Mouse (Mus musculus) spleen, postnatal 10 days (tissue): Measurements from ENCODE around the gene Gpr158.
"Not testable (repeated sequence)": the region's sequence is repeated elsewhere in the genome, so short reads cannot be mapped to it uniquely, and the experiment has no call there.

Source experiments
- DNase-seq, 2 experiments: peaks; one replicate each; pipeline ENCODE4 v3.0.0; 2021 to 2022; ENCODE audit warnings: low spot score in 2 of 2

Gpr158 gene

DNA sequence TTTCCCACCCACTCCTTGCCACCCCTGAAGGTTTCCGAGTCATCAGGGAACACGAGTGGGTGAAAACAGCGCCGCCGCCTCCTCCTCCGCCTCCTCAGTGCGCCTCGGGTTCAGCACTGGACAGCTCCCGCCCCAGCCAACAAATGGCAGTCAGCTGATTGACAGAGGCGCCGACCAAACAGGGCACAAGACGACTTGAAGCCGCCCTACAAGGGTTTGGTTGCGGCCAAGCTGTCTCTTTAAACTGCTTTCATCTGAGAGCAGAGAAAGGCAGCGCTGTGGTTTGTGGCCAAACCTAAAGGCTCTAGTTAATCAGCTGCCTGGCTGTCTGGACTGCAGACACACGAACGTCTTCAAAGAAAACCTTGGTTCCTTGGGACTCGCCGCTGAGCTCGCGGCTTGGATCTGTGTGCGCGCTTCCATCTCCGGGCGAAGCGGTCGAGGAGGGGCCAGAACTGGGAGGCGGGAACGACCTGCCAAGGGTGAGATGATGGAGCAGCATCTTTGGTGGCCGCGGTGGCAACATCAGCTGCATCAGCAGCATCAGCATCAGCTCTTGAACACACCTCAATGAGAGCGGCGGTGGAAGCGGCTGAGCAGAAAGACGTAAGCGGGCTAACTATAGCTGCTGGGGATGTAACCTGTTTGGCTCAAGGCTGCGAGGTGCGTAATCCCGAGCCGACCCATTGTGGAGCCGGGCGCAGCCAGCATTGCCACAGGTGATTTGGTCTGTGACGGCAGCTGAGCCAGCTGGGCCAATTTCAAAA, at the start of gene Gpr158:
Gene Gpr158, plus strand, starts transcription at position 198 of the 767 bp plus-strand sequence.
- DNase-seq, result peak in 1 of 2 experiments; percentile 49

DNA sequence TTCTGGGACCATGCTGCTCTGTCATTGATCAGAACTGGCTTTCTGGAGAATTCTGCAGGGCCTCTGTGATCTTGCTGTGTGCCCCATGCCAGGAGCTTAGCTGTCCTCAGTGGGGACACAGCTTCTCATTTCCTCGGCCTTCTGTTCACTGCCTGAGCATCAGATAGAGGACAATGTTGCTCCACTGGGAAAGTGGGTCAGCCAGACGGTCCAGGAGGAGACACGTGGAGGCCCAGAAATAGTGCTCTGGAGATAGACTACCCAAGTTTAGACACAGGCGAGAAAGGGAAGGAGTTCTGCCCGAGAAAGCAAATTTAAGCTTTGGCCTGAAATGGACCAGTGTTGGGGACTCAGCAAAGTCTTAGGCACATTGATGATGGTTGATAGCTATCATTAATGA, 23.5 kb upstream of the Gpr158 start:
- DNase-seq, result no peak

DNA sequence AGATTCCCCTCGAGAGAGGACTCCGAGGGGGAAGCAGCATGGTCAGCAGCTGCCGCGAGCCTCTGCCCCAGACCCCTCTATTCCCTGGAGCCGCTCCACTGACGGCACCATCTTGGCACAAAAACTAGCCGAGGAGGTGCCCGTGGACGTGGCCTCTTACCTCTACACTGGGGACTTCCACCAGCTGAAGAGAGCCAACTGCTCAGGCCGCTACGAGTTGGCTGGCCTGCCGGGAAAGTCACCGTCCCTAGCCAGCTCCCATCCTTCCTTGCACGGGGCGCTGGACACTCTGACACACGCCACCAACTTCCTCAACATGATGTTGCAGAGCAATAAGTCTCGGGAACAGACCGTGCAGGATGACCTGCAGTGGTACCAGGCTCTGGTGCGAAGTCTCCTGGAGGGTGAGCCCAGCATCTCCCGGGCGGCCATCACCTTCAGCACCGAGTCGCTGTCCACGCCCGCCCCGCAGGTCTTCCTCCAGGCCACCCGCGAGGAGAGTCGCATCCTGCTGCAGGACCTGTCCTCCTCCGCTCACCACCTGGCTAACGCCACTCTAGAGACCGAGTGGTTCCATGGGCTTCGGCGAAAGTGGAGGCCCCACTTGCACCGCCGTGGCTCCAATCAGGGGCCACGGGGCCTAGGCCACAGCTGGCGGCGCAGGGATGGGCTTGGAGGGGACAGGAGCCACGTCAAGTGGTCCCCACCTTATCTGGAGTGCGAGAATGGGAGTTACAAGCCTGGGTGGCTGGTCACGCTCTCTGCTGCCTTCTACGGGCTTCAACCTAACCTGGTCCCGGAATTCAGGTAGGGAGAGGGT, 1.2 kb downstream of the Gpr158 start:
- DNase-seq, result peak in 1 of 2 experiments; percentile 12

DNA sequence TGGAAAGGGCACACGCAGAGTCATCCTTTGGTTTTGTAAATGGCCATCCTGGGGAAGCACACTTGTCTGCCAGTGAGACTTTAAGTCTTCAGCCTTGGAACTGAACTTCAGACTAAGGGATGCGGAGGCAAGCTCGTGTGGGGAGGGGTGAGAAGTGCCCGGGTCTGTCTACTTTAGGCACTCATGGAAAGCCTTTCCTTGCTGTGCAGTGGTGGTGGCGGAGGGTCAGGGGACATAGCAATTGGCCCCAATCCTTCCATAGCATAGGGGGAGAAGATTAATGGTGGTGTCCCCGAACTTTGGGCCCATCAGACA, 1.8 kb downstream of the Gpr158 start:
- no peak for DNase-seq

GRCm38 (mm10) chr2:21369556-21369955, 2.2 kb downstream of the Gpr158 start:
- no peak for DNase-seq

GRCm38 (mm10) chr2:21379516-21379915, 12.2 kb downstream of the Gpr158 start:
- no peak for DNase-seq

GRCm38 (mm10) chr2:21392727-21393126, 25.4 kb downstream of the Gpr158 start:
- DNase-seq, result no peak

GRCm38 (mm10) chr2:21397347-21397746, 30.0 kb downstream of the Gpr158 start:
- no peak for DNase-seq

- DNase-seq, result no peak
Observed at GRCm38 (mm10) chr2:21399657-21400056, 32.3 kb downstream of the Gpr158 start.

- DNase-seq, result no peak
Observed at GRCm38 (mm10) chr2:21405617-21406016, 38.3 kb downstream of the Gpr158 start.

GRCm38 (mm10) chr2:21407443-21407985, 40.2 kb downstream of the Gpr158 start:
- no peak for DNase-seq

DNA sequence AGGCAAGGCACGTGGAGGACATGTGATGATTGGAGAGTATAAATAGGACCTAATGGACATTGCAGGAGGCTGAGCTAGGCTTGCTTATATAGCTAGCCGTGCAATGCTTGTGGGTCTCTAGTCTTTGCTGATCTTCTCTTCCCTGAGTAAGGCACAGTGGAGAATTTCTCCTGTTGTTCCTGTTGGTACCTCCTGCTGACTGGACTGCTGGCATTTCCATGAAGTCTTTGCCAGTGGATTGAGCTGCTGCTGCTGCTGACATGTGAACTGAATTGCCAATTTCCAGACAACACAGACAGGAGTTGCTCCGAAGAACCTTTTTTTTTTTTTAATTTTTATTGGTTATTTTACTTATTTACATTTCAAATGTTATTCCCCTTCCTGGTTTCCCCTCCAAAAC, 41.5 kb downstream of the Gpr158 start:
- DNase-seq, result no peak

DNA sequence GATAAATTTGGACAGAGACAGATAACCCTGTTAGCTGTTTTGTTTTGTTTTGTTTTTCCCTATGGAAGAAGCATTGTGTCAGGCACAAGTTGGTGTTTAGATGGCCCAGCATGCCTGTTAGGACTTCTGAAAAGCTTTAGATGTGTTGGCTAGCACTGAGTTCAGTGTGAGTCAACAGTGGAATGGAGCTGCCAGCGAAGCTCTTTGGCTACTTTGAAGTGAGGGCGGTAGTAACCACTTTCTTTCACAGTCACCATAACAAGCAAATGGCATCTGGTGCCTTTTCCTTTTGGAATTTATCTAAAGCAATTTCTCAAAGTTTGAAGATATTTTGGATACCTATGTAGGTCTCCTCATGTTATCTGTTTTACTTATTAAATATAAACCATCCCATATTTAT, 62.9 kb downstream of the Gpr158 start:
- DNase-seq, result no peak

DNA sequence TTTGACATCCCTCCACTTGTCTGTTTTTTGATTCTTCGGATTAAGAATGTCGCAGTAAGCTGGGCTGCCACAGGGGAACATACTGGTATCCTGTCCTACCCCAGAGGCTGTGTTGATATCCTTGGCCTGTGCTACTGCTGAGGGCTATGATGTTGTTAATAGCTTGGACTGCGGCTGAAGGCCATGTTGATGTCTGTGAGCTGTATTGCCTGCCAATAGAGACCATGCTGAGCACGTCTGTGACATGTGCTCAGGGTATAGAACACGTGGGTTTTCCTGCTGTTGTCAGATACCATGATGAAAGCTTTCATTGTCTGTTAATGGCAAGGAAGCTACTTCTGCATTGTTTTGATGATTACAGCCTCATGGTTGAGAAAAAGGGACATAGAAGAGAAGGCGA, 63.8 kb downstream of the Gpr158 start:
- no peak for DNase-seq

- no peak for DNase-seq
Observed at GRCm38 (mm10) chr2:21439626-21440025, 72.3 kb downstream of the Gpr158 start.

- DNase-seq, result not testable (repeated sequence)
Observed at GRCm38 (mm10) chr2:21460606-21461005, 93.3 kb downstream of the Gpr158 start.

GRCm38 (mm10) chr2:21474957-21475356, 107.6 kb downstream of the Gpr158 start:
- DNase-seq, result no peak

DNA sequence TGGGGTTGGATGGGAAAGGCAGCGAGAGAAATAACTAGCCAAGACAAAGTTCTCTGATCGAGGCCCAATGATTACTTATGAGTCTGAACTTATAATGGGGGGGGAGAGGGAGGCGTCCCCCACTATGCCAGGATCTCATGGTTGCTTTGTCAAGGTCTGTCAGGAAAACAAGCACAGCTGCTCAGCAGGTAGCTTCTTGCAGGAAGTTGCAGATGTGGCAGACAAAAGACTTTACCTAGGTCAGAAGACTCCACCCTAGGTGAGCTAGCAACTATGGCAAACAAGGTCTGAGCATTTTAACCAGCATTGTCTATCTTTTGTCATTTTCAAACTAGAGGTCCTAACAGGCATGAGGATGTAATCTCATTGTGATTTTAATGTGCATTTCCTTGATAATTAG, 129.5 kb downstream of the Gpr158 start:
- DNase-seq, result no peak

DNA sequence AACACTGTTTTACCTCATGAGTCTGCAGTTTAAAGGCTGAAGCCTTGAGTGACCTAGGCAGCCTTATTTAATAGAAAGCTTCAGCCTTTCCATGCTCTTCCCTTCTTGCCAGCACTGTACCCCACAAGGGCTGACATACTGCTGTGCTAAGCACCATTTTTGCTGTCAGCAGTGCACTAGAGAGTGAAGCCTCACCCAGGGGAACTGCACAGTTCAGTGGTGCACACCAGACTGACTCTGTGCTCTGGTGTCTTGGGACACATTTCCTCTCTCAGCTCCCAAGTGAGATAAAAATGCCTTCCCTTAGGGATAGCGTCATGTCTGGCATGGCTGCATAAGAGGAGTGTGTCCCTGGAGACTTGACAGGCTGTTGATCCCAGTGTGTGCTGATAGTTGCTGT, 130.6 kb downstream of the Gpr158 start:
- DNase-seq, result no peak

DNA sequence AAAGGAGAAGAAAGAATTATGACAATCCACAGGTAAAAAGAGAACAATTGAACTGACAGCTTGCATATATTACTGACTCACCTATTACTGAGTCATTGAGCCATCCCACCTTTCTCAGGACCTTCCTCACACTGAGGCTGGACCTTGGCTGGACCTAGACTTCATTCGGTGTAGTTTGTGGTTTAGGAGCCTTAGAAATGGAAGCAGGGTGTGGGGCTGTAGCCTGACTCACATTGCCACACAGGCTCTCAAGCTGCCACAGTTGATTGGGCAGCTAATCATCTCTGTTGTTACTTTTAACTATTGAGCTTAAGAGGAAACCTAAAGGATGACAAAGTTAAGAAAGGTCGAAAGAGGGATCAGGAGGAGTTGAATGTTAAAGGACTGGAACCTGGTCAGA, 132.1 kb downstream of the Gpr158 start:
- no peak for DNase-seq

DNA sequence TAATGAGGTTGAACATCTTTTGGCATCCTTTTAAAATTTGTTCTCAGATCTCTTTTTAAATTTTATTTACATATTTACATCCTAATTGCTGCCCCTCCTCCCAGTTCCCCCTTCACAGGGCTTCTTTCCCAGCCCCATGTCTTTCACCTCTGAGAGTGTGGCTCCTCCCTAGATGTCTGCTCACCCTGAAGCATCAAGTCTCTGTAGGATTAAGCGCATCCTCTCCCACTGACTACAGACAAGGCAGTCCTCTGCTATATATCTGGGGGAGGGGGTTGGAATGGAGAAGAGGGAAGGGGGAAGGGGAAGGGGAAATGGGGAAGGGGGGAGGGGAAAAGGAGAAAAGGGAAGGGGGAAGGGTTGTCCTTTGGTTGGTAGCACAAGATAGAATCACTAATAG, 140.1 kb downstream of the Gpr158 start:
- no peak for DNase-seq

GRCm38 (mm10) chr2:21530750-21531149, 163.4 kb downstream of the Gpr158 start:
- DNase-seq, result no peak

DNA sequence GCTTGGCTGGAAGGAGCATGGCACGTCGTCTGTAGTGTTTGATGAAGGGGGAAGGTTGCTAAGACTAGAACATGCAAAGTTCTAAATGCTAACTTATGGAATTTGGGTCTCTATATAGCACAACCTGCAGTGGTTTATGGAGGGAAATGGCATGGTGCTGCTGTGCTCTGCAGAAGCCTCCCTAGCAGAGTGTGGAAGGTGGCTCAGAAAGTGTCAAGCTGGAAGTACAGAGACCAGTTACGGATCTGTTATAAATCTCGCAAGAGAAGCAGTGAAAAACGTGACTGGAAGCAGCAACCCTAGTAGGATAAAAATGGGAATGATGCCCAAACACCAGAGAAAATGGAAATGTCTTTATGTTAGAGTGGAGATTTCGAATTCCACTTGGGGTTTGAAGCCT, 251.8 kb downstream of the Gpr158 start:
- no peak for DNase-seq
